Comparison of ENCODE assay signal across 21 mouse cellular contexts in the genomic region with DNA sequence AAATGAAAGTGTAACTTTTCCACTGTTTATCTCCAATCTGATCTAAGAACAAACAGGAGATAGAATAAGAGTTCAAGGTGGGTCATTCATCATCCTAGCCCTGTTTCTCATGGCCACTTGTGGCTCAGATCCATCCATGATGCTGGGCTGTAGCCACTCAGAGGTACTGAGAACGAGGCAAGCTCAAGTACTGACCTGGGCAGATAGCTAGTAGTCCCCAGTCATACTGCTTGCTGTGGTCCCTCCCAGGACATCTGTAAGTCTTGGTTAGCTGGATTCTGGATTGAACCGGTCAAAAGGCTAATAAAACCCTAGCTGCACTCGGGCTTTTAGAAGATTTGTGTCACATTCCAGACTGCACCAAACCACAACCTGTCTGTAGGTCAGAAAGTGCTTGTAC. TPM values are rescaled to one million over a fixed set of nuclear protein-coding genes. Genes with fewer than 3 reads are reported as not detected.
A peak's percentile ranks its signal among the peaks of the same experiment; 100 is the strongest.
DNase-seq lines count a peak whose midpoint lies in the region; ATAC-seq and TF ChIP-seq lines count a peak whose summit lies in the region.
"Had no signal": no experiment of that assay in that cellular context is flagged by ENCODE, and none has a peak within 500 bp of the region (broad histone marks: within the 10 kb centered on the region; RNA-seq: fewer than 3 reads in every experiment).

No protein-coding gene starts in this region.

- peaks cover 28% of the 10 kb centered on the region for H3K4me1 ChIP-seq in kidney, embryonic 15.5 days
- H3K4me1 ChIP-seq in embryonic fibroblast, embryonic 13.5 days (ENCODE audit: control insufficient read depth, insufficient read depth, low read length): peaks cover 6% of the 10 kb centered on the region

- TF ChIP-seq POLR2A in embryonic fibroblast, embryonic 13.5 days (IDR thresholded peaks at IDR 0.05; ENCODE audit: low read depth, low read length): no peak

- 33% methylated on average over 3 of the region's 3 CpGs for WGBS in kidney, embryonic 15.5 days

- H3K27ac ChIP-seq in kidney, embryonic 15.5 days: peak overlapping the region; percentile 9; the same call in 1 of the 2 replicates
- peak overlapping the region; percentile 15; the same call in 1 of the 2 replicates for H3K27ac ChIP-seq in embryonic fibroblast, embryonic 13.5 days (ENCODE audit: insufficient read depth, low read length)
- H3K27ac ChIP-seq: embryonic facial prominence, embryonic 12.5 days; gastrocnemius, adult 2 months; heart, embryonic 10.5 days; hindbrain, embryonic 13.5 days; hindbrain, postnatal 0 days had no signal

- no peak overlapping the region for H3K9ac ChIP-seq in kidney, embryonic 15.5 days
- H3K9ac ChIP-seq: embryonic facial prominence, embryonic 12.5 days; hindbrain, embryonic 13.5 days had no signal

- H3K4me2 ChIP-seq in kidney, embryonic 15.5 days: no peak overlapping the region
- H3K4me2 ChIP-seq: embryonic facial prominence, embryonic 12.5 days; hindbrain, embryonic 13.5 days had no signal

- H3K36me3 ChIP-seq in kidney, embryonic 15.5 days: 0 out of 2 replicates have a peak, but pooled peaks cover under 1% of the 10 kb centered on the region
- H3K36me3 ChIP-seq: embryonic facial prominence, embryonic 12.5 days; heart, embryonic 10.5 days had no signal

- intact Hi-C loops in left cerebral cortex, postnatal 36 days (cut with DNase I): loop anchor here (10.0 kb wide), 1 partner anchor 353 kb away; no protein-coding TSS in a partner anchor

- H3K4me3 ChIP-seq in kidney, embryonic 15.5 days (replicated peaks): no peak overlapping the region
- H3K4me3 ChIP-seq in embryonic fibroblast, embryonic 13.5 days (ENCODE audit: insufficient read depth, low read length): no peak overlapping the region
- H3K4me3 ChIP-seq: embryonic facial prominence, embryonic 12.5 days; gastrocnemius, adult 2 months; heart, embryonic 10.5 days; hindbrain, embryonic 13.5 days had no signal

- H3K9me3 ChIP-seq in kidney, embryonic 15.5 days (replicated peaks): 0 out of 2 replicates have a peak, but pooled peaks cover 1% of the 10 kb centered on the region
- H3K9me3 ChIP-seq: heart, embryonic 10.5 days had no signal

- DNase-seq in adrenal gland, adult 8-10 months: peak; percentile 51
- no peak for DNase-seq in adrenal gland, adult 18-20 months (ENCODE audit: low spot score in 2 of 2)
- no peak for DNase-seq in kidney, postnatal 36 days
- no peak for DNase-seq in right cerebral cortex, postnatal 4 days
- DNase-seq in left cerebral cortex, postnatal 36 days (ENCODE audit: low spot score in 2 of 2): no peak
- DNase-seq: cerebellum, adult 11-12 months; cerebellum, adult 9-10 months; cerebellum, postnatal 25 days; gastrocnemius, adult 2 months; gastrocnemius, postnatal 25 days; heart, postnatal 10 days; heart, postnatal 4 days; kidney, adult 11 months had no signal

- H3K27me3 ChIP-seq in kidney, embryonic 15.5 days: no peaks in the 10 kb centered on the region

- TF ChIP-seq CTCF in embryonic fibroblast, embryonic 13.5 days (IDR thresholded peaks at IDR 0.05; ENCODE audit: borderline replicate concordance, insufficient read depth, low read length): no peak

- no peak for ATAC-seq in kidney, embryonic 15.5 days (replicated peaks; ENCODE audit: low FRiP score)
- ATAC-seq: forebrain, embryonic 14.5 days; hindbrain, postnatal 0 days had no signal

RNA-seq across cellular contexts. Expression of a gene that starts 12.1 kb away (rescaled TPM):
- 100 to 1,000 TPM; 197 to 340 (median 252) TPM for total RNA-seq in adrenal gland, adult 8-10 months (2022)
- total RNA-seq in adrenal gland, adult 18-20 months (2021): 100 to 1,000 TPM; 216 to 279 TPM
- 85.5 and 94.3 TPM in 2 replicates for polyA plus RNA-seq in kidney, embryonic 15.5 days (2015; fragmentation: Nextera tagmentation; extraction: Ambion mirVana)
- 46.7 and 65.5 TPM in 2 replicates for polyA plus RNA-seq in embryonic fibroblast, embryonic 13.5 days (2011; ENCODE audit: insufficient read length, low read depth, missing spikeins)
- 100 to 1,000 TPM; 100 to 123 TPM for total RNA-seq in left cerebral cortex, postnatal 36 days (2021)
- total RNA-seq: granulocyte monocyte progenitor cell, adult 5-6 weeks had no signal
